Mouse (Mus musculus): Measurements from ENCODE around the gene Zc2hc1b.

DNA sequence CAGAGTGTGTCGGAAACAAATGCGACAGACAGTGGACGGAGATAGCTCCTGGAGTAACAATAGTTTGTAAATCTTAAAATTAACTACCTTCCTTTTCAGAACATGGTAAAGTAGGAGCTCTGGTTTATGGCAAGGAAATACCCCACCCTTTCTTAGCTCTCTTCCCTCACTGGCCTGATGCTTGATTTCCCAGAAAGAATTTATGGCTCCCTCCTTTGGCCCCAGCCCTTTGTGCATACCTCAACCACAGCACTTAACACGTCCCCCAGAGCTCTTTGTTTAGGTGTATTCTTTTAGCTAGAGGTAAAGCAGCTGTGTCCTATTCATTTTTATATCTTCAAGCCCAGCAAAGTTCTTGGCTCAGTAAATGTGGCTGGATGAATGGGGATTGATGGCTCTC is 69.0 kb downstream of the Zc2hc1b start:
- TF ChIP-seq CTCF (IDR thresholded peaks at IDR 0.05; ENCODE audit: low read depth, low read length) (no peak), POLR2A (IDR thresholded peaks at IDR 0.05; ENCODE audit: extremely low read depth, insufficient read depth, low read length) (no peak)

Measured in liver, adult 2 months (tissue).